Mouse (Mus musculus): ENCODE results near the gene Gm13420. TPM values are rescaled to one million over a fixed set of nuclear protein-coding genes. Genes with fewer than 3 reads are reported as not detected.

The Gm13420 gene
- polyA plus RNA-seq, 1 experiment: not detected

- Histone ChIP-seq H3K4me1 (ENCODE audit: control insufficient read depth, insufficient read depth, low read length) (no peaks in the 10 kb centered on the region), H3K4me3 (ENCODE audit: insufficient read depth, low read length) (no peak overlapping the region), H3K27ac (ENCODE audit: insufficient read depth, low read length) (no peak overlapping the region)
- TF ChIP-seq POLR2A (IDR thresholded peaks at IDR 0.05; ENCODE audit: low read depth, low read length): no peak
- no peak for TF ChIP-seq CTCF (IDR thresholded peaks at IDR 0.05; ENCODE audit: borderline replicate concordance, insufficient read depth, low read length)
These were observed 12.1 kb downstream of the Gm13420 start for GRCm38 (mm10) chr2:29739368-29739767.

- TF ChIP-seq POLR2A (IDR thresholded peaks at IDR 0.05; ENCODE audit: low read depth, low read length) (no peak), CTCF (IDR thresholded peaks at IDR 0.05; ENCODE audit: borderline replicate concordance, insufficient read depth, low read length) (no peak)
- Histone ChIP-seq H3K4me3 (ENCODE audit: insufficient read depth, low read length) (no peak overlapping the region), H3K4me1 (ENCODE audit: control insufficient read depth, insufficient read depth, low read length) (no peaks in the 10 kb centered on the region), H3K27ac (ENCODE audit: insufficient read depth, low read length) (no peak overlapping the region)
These were observed 12.7 kb downstream of the Gm13420 start for GRCm38 (mm10) chr2:29738799-29739198.

GRCm38 (mm10) chr2:29737209-29737925 lies 14.1 kb downstream of the Gm13420 start:
- Histone ChIP-seq H3K4me1 (ENCODE audit: control insufficient read depth, insufficient read depth, low read length) (no peaks in the 10 kb centered on the region), H3K4me3 (ENCODE audit: insufficient read depth, low read length) (no peak overlapping the region), H3K27ac (ENCODE audit: insufficient read depth, low read length) (no peak overlapping the region)
- no peak for TF ChIP-seq CTCF (IDR thresholded peaks at IDR 0.05; ENCODE audit: borderline replicate concordance, insufficient read depth, low read length)
- TF ChIP-seq POLR2A (IDR thresholded peaks at IDR 0.05; ENCODE audit: low read depth, low read length): no peak

GRCm38 (mm10) chr2:29735708-29736107 lies 15.8 kb downstream of the Gm13420 start:
- Histone ChIP-seq H3K4me3 (ENCODE audit: insufficient read depth, low read length) (no peak overlapping the region), H3K27ac (ENCODE audit: insufficient read depth, low read length) (no peak overlapping the region), H3K4me1 (ENCODE audit: control insufficient read depth, insufficient read depth, low read length) (no peaks in the 10 kb centered on the region)
- no peak for TF ChIP-seq CTCF (IDR thresholded peaks at IDR 0.05; ENCODE audit: borderline replicate concordance, insufficient read depth, low read length)

GRCm38 (mm10) chr2:29733348-29733747 lies 18.1 kb downstream of the Gm13420 start:
- TF ChIP-seq CTCF (IDR thresholded peaks at IDR 0.05; ENCODE audit: borderline replicate concordance, insufficient read depth, low read length): no peak
- TF ChIP-seq POLR2A (IDR thresholded peaks at IDR 0.05; ENCODE audit: low read depth, low read length): no peak
- Histone ChIP-seq H3K4me1 (ENCODE audit: control insufficient read depth, insufficient read depth, low read length) (peaks cover 9% of the 10 kb centered on the region; the same call in 1 of the 2 replicates), H3K27ac (ENCODE audit: insufficient read depth, low read length) (no peak overlapping the region), H3K4me3 (ENCODE audit: insufficient read depth, low read length) (no peak overlapping the region)

- TF ChIP-seq CTCF (IDR thresholded peaks at IDR 0.05; ENCODE audit: borderline replicate concordance, insufficient read depth, low read length) (no peak), POLR2A (IDR thresholded peaks at IDR 0.05; ENCODE audit: low read depth, low read length) (no peak)
- Histone ChIP-seq H3K4me3 (ENCODE audit: insufficient read depth, low read length) (no peak overlapping the region), H3K4me1 (ENCODE audit: control insufficient read depth, insufficient read depth, low read length) (peaks cover 9% of the 10 kb centered on the region; the same call in 1 of the 2 replicates), H3K27ac (ENCODE audit: insufficient read depth, low read length) (no peak overlapping the region)
These were observed 18.9 kb downstream of the Gm13420 start for GRCm38 (mm10) chr2:29732559-29732958.

GRCm38 (mm10) chr2:29731545-29731944 lies 19.9 kb downstream of the Gm13420 start:
- Histone ChIP-seq H3K27ac (ENCODE audit: insufficient read depth, low read length) (no peak overlapping the region), H3K4me3 (ENCODE audit: insufficient read depth, low read length) (no peak overlapping the region), H3K4me1 (ENCODE audit: control insufficient read depth, insufficient read depth, low read length) (peaks cover 9% of the 10 kb centered on the region; the same call in 1 of the 2 replicates)
- no peak for TF ChIP-seq POLR2A (IDR thresholded peaks at IDR 0.05; ENCODE audit: low read depth, low read length)
- peak; percentile 81; the same call in 1 of the 2 replicates for TF ChIP-seq CTCF (IDR thresholded peaks at IDR 0.05; ENCODE audit: borderline replicate concordance, insufficient read depth, low read length)

GRCm38 (mm10) chr2:29729500-29729899 lies 22.0 kb downstream of the Gm13420 start:
- H3K4me1 ChIP-seq (ENCODE audit: control insufficient read depth, insufficient read depth, low read length): peaks cover 9% of the 10 kb centered on the region; the same call in 1 of the 2 replicates
- TF ChIP-seq POLR2A (IDR thresholded peaks at IDR 0.05; ENCODE audit: low read depth, low read length) (no peak), CTCF (IDR thresholded peaks at IDR 0.05; ENCODE audit: borderline replicate concordance, insufficient read depth, low read length) (no peak)
- peak overlapping the region; percentile 23 for H3K27ac ChIP-seq (ENCODE audit: insufficient read depth, low read length)
- no peak overlapping the region for H3K4me3 ChIP-seq (ENCODE audit: insufficient read depth, low read length)

GRCm38 (mm10) chr2:29724664-29725365 lies 26.7 kb downstream of the Gm13420 start:
- Histone ChIP-seq H3K4me3 (ENCODE audit: insufficient read depth, low read length) (no peak overlapping the region), H3K27ac (ENCODE audit: insufficient read depth, low read length) (no peak overlapping the region), H3K4me1 (ENCODE audit: control insufficient read depth, insufficient read depth, low read length) (peaks cover 9% of the 10 kb centered on the region; the same call in 1 of the 2 replicates)
- TF ChIP-seq POLR2A (IDR thresholded peaks at IDR 0.05; ENCODE audit: low read depth, low read length) (no peak), CTCF (IDR thresholded peaks at IDR 0.05; ENCODE audit: borderline replicate concordance, insufficient read depth, low read length) (no peak)

GRCm38 (mm10) chr2:29723132-29723531 lies 28.4 kb downstream of the Gm13420 start:
- no peak for TF ChIP-seq CTCF (IDR thresholded peaks at IDR 0.05; ENCODE audit: borderline replicate concordance, insufficient read depth, low read length)
- no peak for TF ChIP-seq POLR2A (IDR thresholded peaks at IDR 0.05; ENCODE audit: low read depth, low read length)
- Histone ChIP-seq H3K4me3 (ENCODE audit: insufficient read depth, low read length) (no peak overlapping the region), H3K27ac (ENCODE audit: insufficient read depth, low read length) (no peak overlapping the region), H3K4me1 (ENCODE audit: control insufficient read depth, insufficient read depth, low read length) (no peaks in the 10 kb centered on the region)

Measured in embryonic fibroblast, embryonic 13.5 days (primary cell).